Mouse (Mus musculus) heart, adult 2 months (tissue): ENCODE results near the gene Camta1. TPM values are rescaled to one million over a fixed set of nuclear protein-coding genes. Genes with fewer than 3 reads are reported as not detected.

Experiments used
- DNase-seq, 2 experiments: peaks; one replicate each; pipeline ENCODE4 v3.0.0; 2021
- H3K27ac ChIP-seq: fragments of 200-600 bp; 2 replicates; pipeline ENCODE4 v1.8.1; 2022
- H3K27me3 ChIP-seq: fragments of 200-500 bp; 2 replicates; pipeline ENCODE4 v1.6.1; 2012; ENCODE audit warnings: mild to moderate bottlenecking, low read length, inconsistent platforms, mixed read lengths; ENCODE audit not compliant: control insufficient read depth, insufficient read depth
- H3K36me3 ChIP-seq: fragments of 200-500 bp; 2 replicates; pipeline ENCODE4 v1.6.1; 2012; ENCODE audit warnings: low read length, inconsistent platforms; ENCODE audit not compliant: control insufficient read depth, insufficient read depth
- H3K4me1 ChIP-seq: fragments of 200-500 bp; 2 replicates; pipeline ENCODE4 v1.6.1; 2011; ENCODE audit warnings: low read length; ENCODE audit not compliant: control insufficient read depth, insufficient read depth
- H3K4me3 ChIP-seq: fragments of 200-600 bp; 2 replicates; pipeline ENCODE4 v1.8.1; 2022
- H3K79me2 ChIP-seq: fragments of 200-500 bp; replicated peaks from 2 replicates; pipeline ENCODE4 v1.6.1; 2012; ENCODE audit warnings: mild to moderate bottlenecking, inconsistent platforms, low read length, moderate library complexity, mixed read lengths; ENCODE audit not compliant: control insufficient read depth, insufficient read depth
- H3K9ac ChIP-seq: fragments of 200-500 bp; 2 replicates; pipeline ENCODE4 v1.6.1; 2012; ENCODE audit warnings: low read depth, mild to moderate bottlenecking, control low read depth, inconsistent platforms, low read length, mixed read lengths
- CTCF ChIP-seq: fragments of 200-600 bp; IDR thresholded peaks from 2 replicates; pipeline ENCODE4 v1.8.1; 2022; ENCODE audit warnings: antibody characterized with exemption, mild to moderate bottlenecking, moderate library complexity
- EP300 ChIP-seq: fragments of 200-500 bp; IDR thresholded peaks from 2 replicates; pipeline ENCODE4 v1.6.1; 2011; ENCODE audit warnings: low read depth, low read length, control low read depth; ENCODE audit not compliant: insufficient read depth
- POLR2A ChIP-seq: fragments of 200-500 bp; IDR thresholded peaks from 2 replicates; pipeline ENCODE4 v1.6.1; 2011; ENCODE audit warnings: mild to moderate bottlenecking, low read depth, low read length, control low read depth; ENCODE audit not compliant: insufficient read depth
- WGBS: fragments of 180-500 bp; shearing (Covaris S2); methylation state at CpG from one replicate; pipeline ENCODE4 v1.1.7; 2018; 5-methylcytosine and 5-hydroxymethylcytosine counted together
- intact Hi-C: fragments of 180-260 bp; cut with DNase I; formaldehyde crosslinking; loops from one replicate; pipeline ENCODE4 v1.15.1; 2025
- polyA plus RNA-seq: library from polyadenylated mRNA; depleted of rRNA; stranded (reverse); fragments of >200 nt; gene quantifications from 2 replicates; pipeline ENCODE4 v1.2.3, GENCODE M21; 2012
- total RNA-seq, 2 experiments: library from RNA; stranded (reverse); gene quantifications; 2 replicates each; pipeline ENCODE4 v1.2.3; 2021

Camta1 gene
- total and polyA plus RNA-seq, 3 experiments, result 39.4 to 234 (median 208) TPM

DNA sequence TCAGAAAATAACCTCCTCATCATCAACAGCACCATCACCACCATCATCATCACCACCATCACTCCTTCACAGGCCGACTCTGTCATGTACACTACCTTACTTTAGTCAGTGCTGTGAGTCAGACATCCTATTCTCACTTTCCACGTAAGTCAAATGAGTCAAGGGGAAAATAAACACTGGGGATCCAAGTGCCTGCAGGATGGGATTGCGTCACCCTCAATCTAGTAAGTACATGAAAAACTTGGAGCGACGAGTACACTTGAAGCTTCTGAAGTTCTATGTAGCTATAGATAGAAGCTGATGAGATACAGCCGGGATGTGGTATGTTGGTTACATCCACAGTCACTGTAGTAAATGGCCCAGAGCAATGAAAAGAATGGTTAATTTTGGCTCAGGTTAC, 514.1 kb downstream of the Camta1 start:
- TF ChIP-seq EP300 (no peak), CTCF (no peak), POLR2A (no peak)
- Histone ChIP-seq H3K27me3 (no peaks in the 10 kb centered on the region), H3K27ac (no peak overlapping the region), H3K4me1 (no peaks in the 10 kb centered on the region), H3K79me2 (no peaks in the 10 kb centered on the region), H3K36me3 (no peaks in the 10 kb centered on the region), H3K9ac (no peak overlapping the region), H3K4me3 (no peak overlapping the region)
- 83% methylated on average over 6 of the region's 6 CpGs for WGBS
- intact Hi-C loops, result no loop called here
- no peak for DNase-seq

DNA sequence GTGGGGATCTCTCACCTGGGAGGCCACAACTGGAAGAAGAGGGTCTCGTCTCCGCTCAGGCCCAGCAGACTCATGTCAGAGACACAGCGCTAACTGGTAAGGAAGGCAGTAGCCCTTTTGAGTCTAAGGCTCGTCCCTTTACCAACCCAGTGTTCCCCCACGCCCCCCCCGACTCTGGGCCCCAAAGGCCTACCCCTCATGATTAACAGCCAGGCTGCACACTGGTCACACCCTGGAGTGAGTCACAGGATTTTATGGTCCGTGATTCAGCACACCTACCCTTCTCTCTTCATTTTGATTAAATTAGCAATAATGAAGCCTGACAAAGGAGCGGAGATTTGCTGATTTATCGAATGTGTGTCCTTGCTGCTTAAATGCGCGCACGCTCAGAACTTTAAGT, 515.0 kb downstream of the Camta1 start:
- Histone ChIP-seq H3K4me1 (no peaks in the 10 kb centered on the region), H3K4me3 (no peak overlapping the region), H3K27ac (no peak overlapping the region), H3K36me3 (no peaks in the 10 kb centered on the region), H3K9ac (no peak overlapping the region), H3K27me3 (no peaks in the 10 kb centered on the region), H3K79me2 (no peaks in the 10 kb centered on the region)
- DNase-seq, result no peak
- TF ChIP-seq EP300 (no peak), POLR2A (no peak), CTCF (no peak)
- intact Hi-C loops, result no loop called here
- 91% methylated on average over 12 of the region's 12 CpGs for WGBS

DNA sequence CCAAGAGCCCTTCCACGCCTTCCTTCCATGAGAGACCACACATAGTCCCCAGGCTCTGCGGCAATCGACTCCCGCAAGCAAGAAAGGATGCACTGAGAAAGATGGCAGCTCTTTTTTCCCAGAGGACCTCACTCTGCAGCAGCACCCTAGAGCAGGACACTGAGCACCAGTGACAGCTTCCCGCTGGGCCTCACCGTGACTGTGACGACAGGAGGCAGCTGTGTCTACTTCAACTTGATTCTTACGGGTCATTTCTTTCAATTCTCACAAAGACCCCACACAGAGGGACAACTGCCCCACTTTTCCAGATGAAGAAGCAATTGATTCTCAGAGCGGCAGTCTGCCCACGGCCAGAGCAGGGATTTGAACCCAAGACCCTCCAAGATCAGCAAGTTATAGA, 516.9 kb downstream of the Camta1 start:
- 77% methylated on average over 10 of the region's 10 CpGs for WGBS
- no peak overlapping the region for H3K9ac ChIP-seq
- H3K79me2 ChIP-seq, result no peaks in the 10 kb centered on the region
- no peaks in the 10 kb centered on the region for H3K36me3 ChIP-seq
- intact Hi-C loops, result no loop called here
- no peak overlapping the region for H3K27ac ChIP-seq
- H3K27me3 ChIP-seq, result no peaks in the 10 kb centered on the region
- H3K4me3 ChIP-seq, result no peak overlapping the region
- no peaks in the 10 kb centered on the region for H3K4me1 ChIP-seq
- TF ChIP-seq POLR2A, result no peak
- TF ChIP-seq CTCF, result no peak
- TF ChIP-seq EP300, result no peak
- DNase-seq, result no peak

DNA sequence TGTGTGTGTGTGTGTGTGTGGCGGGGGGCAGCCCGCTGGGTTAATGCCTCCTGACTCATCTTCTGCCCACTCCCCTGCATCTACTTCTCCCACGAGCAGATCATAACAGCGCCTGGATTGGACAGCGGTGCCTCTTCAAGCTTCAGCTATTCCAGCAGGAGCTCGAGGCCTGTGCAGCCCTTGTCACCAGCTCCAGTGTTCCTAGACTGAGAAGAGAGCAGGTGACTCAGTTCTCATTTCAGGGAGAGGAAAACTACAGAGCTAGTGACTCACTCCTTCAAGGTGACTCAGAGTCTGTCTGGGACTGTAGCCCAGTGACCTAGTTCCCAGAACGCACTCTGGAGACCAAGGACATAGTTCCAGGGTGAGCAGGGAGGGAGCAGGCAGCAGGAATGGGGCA, 522.3 kb downstream of the Camta1 start:
- TF ChIP-seq EP300 (no peak), POLR2A (no peak), CTCF (no peak)
- H3K27ac ChIP-seq, result no peak overlapping the region
- WGBS, result 58% methylated on average over 7 of the region's 7 CpGs
- no peak overlapping the region for H3K9ac ChIP-seq
- DNase-seq, result peak in 1 of 2 experiments; percentile 40
- intact Hi-C loops, result loop anchor here (10.0 kb wide), 1 partner anchor 145 kb away; no protein-coding TSS in a partner anchor
- H3K36me3 ChIP-seq, result no peaks in the 10 kb centered on the region
- H3K4me3 ChIP-seq, result no peak overlapping the region
- H3K27me3 ChIP-seq, result no peaks in the 10 kb centered on the region
- no peaks in the 10 kb centered on the region for H3K79me2 ChIP-seq
- no peaks in the 10 kb centered on the region for H3K4me1 ChIP-seq

DNA sequence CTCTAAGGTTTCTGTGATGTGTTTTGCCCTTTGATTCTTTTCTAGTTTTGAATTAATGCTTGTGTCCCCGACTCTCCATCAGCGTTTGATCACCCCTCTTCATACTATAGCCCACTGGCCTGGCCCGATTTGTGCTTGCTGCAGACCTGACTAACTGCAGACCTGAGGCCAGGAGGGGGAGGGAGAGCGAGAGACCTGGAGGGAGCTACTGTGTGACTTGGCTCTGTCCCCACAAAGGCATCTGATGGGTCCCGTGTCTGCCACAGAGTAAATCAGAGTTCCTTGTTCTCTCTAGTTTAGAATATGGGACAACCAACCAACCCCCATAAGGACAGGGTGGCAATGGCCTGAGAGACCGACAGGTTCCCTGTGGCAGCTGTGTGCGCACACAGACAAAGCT, 522.7 kb downstream of the Camta1 start:
- intact Hi-C loops, result loop anchor here (10.0 kb wide), 1 partner anchor 146 kb away; no protein-coding TSS in a partner anchor
- H3K27me3 ChIP-seq, result no peaks in the 10 kb centered on the region
- TF ChIP-seq CTCF (no peak), EP300 (no peak), POLR2A (no peak)
- H3K4me1 ChIP-seq, result no peaks in the 10 kb centered on the region
- no peak for DNase-seq
- WGBS, result 76% methylated on average over 7 of the region's 7 CpGs
- H3K9ac ChIP-seq, result no peak overlapping the region
- no peak overlapping the region for H3K4me3 ChIP-seq
- H3K27ac ChIP-seq, result no peak overlapping the region
- H3K36me3 ChIP-seq, result no peaks in the 10 kb centered on the region
- no peaks in the 10 kb centered on the region for H3K79me2 ChIP-seq

DNA sequence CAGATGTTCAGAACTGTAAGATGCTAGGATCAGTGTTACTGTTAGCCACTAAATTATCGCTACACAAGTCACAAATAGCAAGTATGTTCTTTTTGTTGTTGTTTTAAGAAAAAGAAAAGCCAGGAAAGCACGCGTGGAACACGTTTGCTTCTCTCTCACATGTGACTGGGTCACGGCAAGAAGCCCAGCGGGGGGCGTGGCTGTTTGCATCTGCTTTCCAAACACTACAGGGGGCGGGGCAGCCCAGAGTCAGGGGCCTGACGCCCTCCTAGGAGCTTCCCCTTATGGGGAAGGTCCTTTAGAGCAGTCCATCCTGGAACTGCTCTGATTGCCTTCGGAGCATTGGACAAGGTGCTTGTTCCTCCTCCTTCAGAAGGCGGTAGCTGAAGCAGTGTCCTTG, 524.1 kb downstream of the Camta1 start:
- no peak overlapping the region for H3K9ac ChIP-seq
- no peak overlapping the region for H3K4me3 ChIP-seq
- TF ChIP-seq POLR2A (no peak), CTCF (no peak), EP300 (no peak)
- H3K4me1 ChIP-seq, result no peaks in the 10 kb centered on the region
- H3K36me3 ChIP-seq, result no peaks in the 10 kb centered on the region
- H3K27me3 ChIP-seq, result no peaks in the 10 kb centered on the region
- H3K27ac ChIP-seq, result no peak overlapping the region
- DNase-seq, result no peak
- 27% methylated on average over 11 of the region's 11 CpGs for WGBS
- H3K79me2 ChIP-seq, result no peaks in the 10 kb centered on the region
- intact Hi-C loops, result loop anchor here (10.0 kb wide), 1 partner anchor 147 kb away; no protein-coding TSS in a partner anchor

DNA sequence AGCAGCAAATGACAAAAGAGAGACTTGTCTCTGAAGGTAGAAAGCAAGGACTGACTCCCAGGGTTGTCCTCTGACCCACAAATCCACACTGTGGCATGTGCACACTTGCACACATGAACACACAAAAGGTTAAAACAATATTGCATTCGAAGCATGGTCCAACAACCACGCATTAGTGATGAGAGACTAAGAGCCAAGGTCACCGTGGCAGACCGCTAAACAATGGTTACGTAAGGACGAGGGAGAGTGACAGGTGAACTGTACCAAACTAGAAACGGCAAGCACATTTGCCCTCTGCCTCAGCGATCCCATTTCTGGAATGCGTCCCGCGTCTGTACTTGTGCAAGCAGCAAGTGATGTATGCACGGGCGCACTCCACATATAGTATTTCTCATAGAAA, 525.3 kb downstream of the Camta1 start:
- intact Hi-C loops, result loop anchor here (10.0 kb wide), 1 partner anchor 148 kb away; no protein-coding TSS in a partner anchor
- H3K36me3 ChIP-seq, result no peaks in the 10 kb centered on the region
- H3K27ac ChIP-seq, result no peak overlapping the region
- H3K9ac ChIP-seq, result no peak overlapping the region
- no peaks in the 10 kb centered on the region for H3K79me2 ChIP-seq
- no peak for DNase-seq
- TF ChIP-seq CTCF (no peak), POLR2A (no peak), EP300 (no peak)
- no peaks in the 10 kb centered on the region for H3K27me3 ChIP-seq
- WGBS, result 86% methylated on average over 13 of the region's 13 CpGs
- no peak overlapping the region for H3K4me3 ChIP-seq
- H3K4me1 ChIP-seq, result no peaks in the 10 kb centered on the region
